Mouse (Mus musculus): ENCODE results near the gene Zfp667.
"Not testable (repeated sequence)": the region's sequence is repeated elsewhere in the genome, so short reads cannot be mapped to it uniquely, and the experiment has no call there.

Zfp667 gene

GRCm38 (mm10) chr7:6285842-6286705 lies at the start of gene Zfp667:
TSS of gene Zfp667 (plus strand) at chr7:6286579.
- peak; percentile 64 to 85 for DNase-seq (ENCODE audit: low read depth in 1 of 2, low spot score in 2 of 2)

- DNase-seq (ENCODE audit: low read depth in 1 of 2, low spot score in 2 of 2): no peak
Observed at GRCm38 (mm10) chr7:6239787-6240186, 46.6 kb upstream of the Zfp667 start.

GRCm38 (mm10) chr7:6240841-6241425 lies 45.4 kb upstream of the Zfp667 start:
- DNase-seq (ENCODE audit: low read depth in 1 of 2, low spot score in 2 of 2): not testable (repeated sequence)

GRCm38 (mm10) chr7:6244361-6245292 lies 41.8 kb upstream of the Zfp667 start:
- no peak for DNase-seq (ENCODE audit: low read depth in 1 of 2, low spot score in 2 of 2)

- no peak for DNase-seq (ENCODE audit: low read depth in 1 of 2, low spot score in 2 of 2)
Observed at GRCm38 (mm10) chr7:6252410-6252809, 34.0 kb upstream of the Zfp667 start, which contains the start of gene Epp13. TSS of gene Epp13 (plus strand) at chr7:6252710.

- no peak for DNase-seq (ENCODE audit: low read depth in 1 of 2, low spot score in 2 of 2)
Observed at GRCm38 (mm10) chr7:6254451-6254850, 31.9 kb upstream of the Zfp667 start.

- DNase-seq (ENCODE audit: low read depth in 1 of 2, low spot score in 2 of 2): no peak
Observed at GRCm38 (mm10) chr7:6257386-6257785, 29.0 kb upstream of the Zfp667 start.

- no peak for DNase-seq (ENCODE audit: low read depth in 1 of 2, low spot score in 2 of 2)
Observed at GRCm38 (mm10) chr7:6258232-6259220, 27.9 kb upstream of the Zfp667 start.

- DNase-seq (ENCODE audit: low read depth in 1 of 2, low spot score in 2 of 2): not testable (repeated sequence)
Observed at GRCm38 (mm10) chr7:6260004-6260403, 26.4 kb upstream of the Zfp667 start.

GRCm38 (mm10) chr7:6262120-6262519 lies 24.3 kb upstream of the Zfp667 start:
- no peak for DNase-seq (ENCODE audit: low read depth in 1 of 2, low spot score in 2 of 2)

GRCm38 (mm10) chr7:6262984-6263383 lies 23.4 kb upstream of the Zfp667 start:
- DNase-seq (ENCODE audit: low read depth in 1 of 2, low spot score in 2 of 2): no peak

- peak in 1 of 2 experiments; percentile 6 for DNase-seq (ENCODE audit: low read depth in 1 of 2, low spot score in 2 of 2)
Observed at GRCm38 (mm10) chr7:6265695-6266094, 20.7 kb upstream of the Zfp667 start.

- no peak for DNase-seq (ENCODE audit: low read depth in 1 of 2, low spot score in 2 of 2)
Observed at GRCm38 (mm10) chr7:6277906-6278305, 8.5 kb upstream of the Zfp667 start.

GRCm38 (mm10) chr7:6282749-6283148 lies 3.6 kb upstream of the Zfp667 start:
- DNase-seq (ENCODE audit: low read depth in 1 of 2, low spot score in 2 of 2): peak in 1 of 2 experiments; percentile 58

- DNase-seq (ENCODE audit: low read depth in 1 of 2, low spot score in 2 of 2): peak; percentile 41 to 64
Observed at GRCm38 (mm10) chr7:6283451-6284075, 2.8 kb upstream of the Zfp667 start.

GRCm38 (mm10) chr7:6284442-6285012 lies 1.9 kb upstream of the Zfp667 start:
- no peak for DNase-seq (ENCODE audit: low read depth in 1 of 2, low spot score in 2 of 2)

GRCm38 (mm10) chr7:6285366-6285765 lies 1.0 kb upstream of the Zfp667 start:
- peak in 1 of 2 experiments; percentile 4 for DNase-seq (ENCODE audit: low read depth in 1 of 2, low spot score in 2 of 2)

GRCm38 (mm10) chr7:6286921-6287531 lies 647 bp downstream of the Zfp667 start:
- no peak for DNase-seq (ENCODE audit: low read depth in 1 of 2, low spot score in 2 of 2)

GRCm38 (mm10) chr7:6291121-6291520 lies 4.7 kb downstream of the Zfp667 start:
- DNase-seq (ENCODE audit: low read depth in 1 of 2, low spot score in 2 of 2): not testable (repeated sequence)
